Mouse (Mus musculus): ENCODE results near the gene Fyn. TPM values are rescaled to one million over a fixed set of nuclear protein-coding genes. Genes with fewer than 3 reads are reported as not detected.
A peak's percentile ranks its signal among the peaks of the same experiment; 100 is the strongest.

Gene Fyn
- total and polyA plus RNA-seq, 3 experiments = 14.9 to 42.4 (median 19.9) TPM

- peak; percentile 91 for DNase-seq (ENCODE audit: extremely low read depth)
Measured at GRCm38 (mm10) chr10:39612989-39613831, 244.6 kb downstream of the Fyn start.

GRCm38 (mm10) chr10:39613973-39614372, 245.3 kb downstream of the Fyn start:
- Histone ChIP-seq H3K79me2 (replicated peaks; ENCODE audit: control insufficient read depth, extremely low read depth, insufficient read depth, poor library complexity, severe bottlenecking) (peaks cover 11% of the 10 kb centered on the region), H3K4me2 (ENCODE audit: insufficient read depth, low read depth, poor library complexity, severe bottlenecking) (peak overlapping the region; percentile 95), H3K9me3 (replicated peaks; ENCODE audit: low read length) (peaks cover under 1% of the 10 kb centered on the region), H3K4me3 (replicated peaks in 1 of 3; ENCODE audit: low read depth in 2 of 3, low read length in 2 of 3, poor library complexity in 1 of 3) (peak overlapping the region; percentile 44 to 67 (median 57)), H3K27me3 (replicated peaks) (no peaks in the 10 kb centered on the region), H3K36me3 (replicated peaks in 1 of 2; ENCODE audit: control insufficient read depth in 1 of 2, insufficient read depth in 1 of 2, low read length in 1 of 2) (peaks cover 19 to 35% of the 10 kb centered on the region in 2 experiments), H3K9ac (ENCODE audit: insufficient read depth, low read depth) (peak overlapping the region; percentile 50), H3K4me1 (ENCODE audit: control insufficient read depth in 1 of 2, insufficient read depth in 2 of 2) (peaks cover 5 to 38% of the 10 kb centered on the region in 2 experiments), H3K27ac (ENCODE audit: insufficient read depth, low read depth) (no peak overlapping the region)
- in situ Hi-C loops (cut with MboI; ENCODE audit: low pct_ligation_motif_present, low pct_unique_long_range_greater_than_20kb, low sequenced_read_pairs) (no loop called here), dilution Hi-C loops (cut with MboI; ENCODE audit: extremely low pct_ligation_motif_present, extremely low pct_unique_long_range_greater_than_20kb, low sequenced_read_pairs) (no loop called here)
- DNase-seq (ENCODE audit: extremely low read depth) = no peak
- TF ChIP-seq POLR2A (IDR thresholded peaks at IDR 0.05; ENCODE audit: low read depth, low read length) (no peak), CHD1 (IDR thresholded peaks at IDR 0.05; ENCODE audit: low read depth, low read length) (no peak), MAFK (IDR thresholded peaks at IDR 0.05; ENCODE audit: insufficient replicate concordance, low read length) (no peak), MYC (IDR thresholded peaks at IDR 0.05; ENCODE audit: low read depth, low read length) (no peak), EP300 (IDR thresholded peaks at IDR 0.05; ENCODE audit: low read length) (no peak), USF1 (IDR thresholded peaks at IDR 0.05; ENCODE audit: low read depth, low read length) (no peak), E2F4 (IDR thresholded peaks at IDR 0.05; ENCODE audit: insufficient replicate concordance, low read depth, low read length) (no peak), SMC3 (IDR thresholded peaks at IDR 0.05; ENCODE audit: low read depth, low read length) (no peak), USF2 (conservative IDR thresholded peaks at IDR 0.05; ENCODE audit: low read depth, low read length) (no peak), HCFC1 (IDR thresholded peaks at IDR 0.05; ENCODE audit: low read depth, low read length) (no peak), MEF2A (IDR thresholded peaks at IDR 0.05; ENCODE audit: borderline replicate concordance, low read depth, low read length) (no peak), MAZ (IDR thresholded peaks at IDR 0.05; ENCODE audit: low read depth, low read length) (no peak), MXI1 (IDR thresholded peaks at IDR 0.05; ENCODE audit: low read depth, low read length) (no peak), ETS1 (conservative IDR thresholded peaks at IDR 0.05; ENCODE audit: low read depth, low read length) (no peak), BHLHE40 (IDR thresholded peaks at IDR 0.05; ENCODE audit: low read depth, low read length) (no peak), GABPA (IDR thresholded peaks at IDR 0.05; ENCODE audit: insufficient replicate concordance, low read depth, low read length) (no peak), ELF1 (IDR thresholded peaks at IDR 0.05; ENCODE audit: low read depth, low read length) (no peak), POLR2AphosphoS2 (IDR thresholded peaks at IDR 0.05; ENCODE audit: low read depth, low read length) (no peak), JUND (conservative IDR thresholded peaks at IDR 0.05; ENCODE audit: low read depth, low read length) (no peak)

More at GRCm38 (mm10) chr10:39612989-39613831, 244.6 kb downstream of the Fyn start:
- dilution Hi-C loops (cut with MboI; ENCODE audit: extremely low pct_ligation_motif_present, extremely low pct_unique_long_range_greater_than_20kb, low sequenced_read_pairs) = no loop called here
- H3K4me2 ChIP-seq (ENCODE audit: insufficient read depth, low read depth, poor library complexity, severe bottlenecking) = peak overlapping the region; percentile 95; the same call in 1 of the 2 replicates
- H3K4me1 ChIP-seq (ENCODE audit: control insufficient read depth in 1 of 2, insufficient read depth in 2 of 2) = peaks cover 5 to 38% of the 10 kb centered on the region in 2 experiments
- H3K9me3 ChIP-seq (replicated peaks; ENCODE audit: low read length) = peaks cover 3% of the 10 kb centered on the region
- H3K36me3 ChIP-seq (replicated peaks in 1 of 2; ENCODE audit: control insufficient read depth in 1 of 2, insufficient read depth in 1 of 2, low read length in 1 of 2) = peaks cover 17 to 30% of the 10 kb centered on the region in 2 experiments
- peaks cover 11% of the 10 kb centered on the region for H3K79me2 ChIP-seq (replicated peaks; ENCODE audit: control insufficient read depth, extremely low read depth, insufficient read depth, poor library complexity, severe bottlenecking)
- H3K27ac ChIP-seq (ENCODE audit: insufficient read depth, low read depth) = peak overlapping the region; percentile 84
- in situ Hi-C loops (cut with MboI; ENCODE audit: low pct_ligation_motif_present, low pct_unique_long_range_greater_than_20kb, low sequenced_read_pairs) = no loop called here
- H3K27me3 ChIP-seq (replicated peaks) = no peaks in the 10 kb centered on the region
- TF ChIP-seq PAX5 (IDR thresholded peaks at IDR 0.05; ENCODE audit: low read length) = no peak
- TF ChIP-seq TCF12 (IDR thresholded peaks at IDR 0.05; ENCODE audit: low read depth, low read length) = peak; percentile 78
- TF ChIP-seq HCFC1 (IDR thresholded peaks at IDR 0.05; ENCODE audit: low read depth, low read length) = peak; percentile 58
- 0 out of 2 replicates have a peak, but pooled peaks have one; percentile 33 for TF ChIP-seq MAX (IDR thresholded peaks at IDR 0.05; ENCODE audit: low read length)
- peak; percentile 85 for TF ChIP-seq POLR2A (IDR thresholded peaks at IDR 0.05; ENCODE audit: low read depth, low read length)
- no peak for TF ChIP-seq ZKSCAN1 (IDR thresholded peaks at IDR 0.05; ENCODE audit: borderline replicate concordance, low read depth, low read length)
- TF ChIP-seq IRF4 (IDR thresholded peaks at IDR 0.05; ENCODE audit: low read depth, low read length) = peak; percentile 42
- TF ChIP-seq MEF2A (IDR thresholded peaks at IDR 0.05; ENCODE audit: borderline replicate concordance, low read depth, low read length) = peak; percentile 82
- TF ChIP-seq USF2 (conservative IDR thresholded peaks at IDR 0.05; ENCODE audit: low read depth, low read length) = no peak
- TF ChIP-seq ETS1 (conservative IDR thresholded peaks at IDR 0.05; ENCODE audit: low read depth, low read length) = peak; percentile 68
- no peak for TF ChIP-seq SMC3 (IDR thresholded peaks at IDR 0.05; ENCODE audit: low read depth, low read length)
- TF ChIP-seq ELF1 (IDR thresholded peaks at IDR 0.05; ENCODE audit: low read depth, low read length) = peak; percentile 89
- peak; percentile 87 for TF ChIP-seq NELFE (IDR thresholded peaks at IDR 0.05; ENCODE audit: low read depth, low read length)
- TF ChIP-seq KAT2A (IDR thresholded peaks at IDR 0.05; ENCODE audit: insufficient replicate concordance, low read length) = 0 out of 2 replicates have a peak, but pooled peaks have one; percentile 37
- peak; percentile 61 for TF ChIP-seq BHLHE40 (IDR thresholded peaks at IDR 0.05; ENCODE audit: low read depth, low read length)
- no peak for TF ChIP-seq GABPA (IDR thresholded peaks at IDR 0.05; ENCODE audit: insufficient replicate concordance, low read depth, low read length)
- TF ChIP-seq CHD1 (IDR thresholded peaks at IDR 0.05; ENCODE audit: low read depth, low read length) = peak; percentile 63; the same call in 1 of the 2 replicates
- TF ChIP-seq ZMIZ1 (IDR thresholded peaks at IDR 0.05; ENCODE audit: low read depth, low read length) = peak; percentile 85
- 0 out of 2 replicates have a peak, but pooled peaks have one; percentile 62 for TF ChIP-seq MXI1 (IDR thresholded peaks at IDR 0.05; ENCODE audit: low read depth, low read length)
- peak; percentile 31; the same call in 1 of the 2 replicates for TF ChIP-seq MYC (IDR thresholded peaks at IDR 0.05; ENCODE audit: low read depth, low read length)
- peak; percentile 65; the same call in 1 of the 2 replicates for TF ChIP-seq POLR2AphosphoS2 (IDR thresholded peaks at IDR 0.05; ENCODE audit: low read depth, low read length)
- TF ChIP-seq TBP (conservative IDR thresholded peaks at IDR 0.05; ENCODE audit: low read depth, low read length) = peak; percentile 84
- peak; percentile 80 for TF ChIP-seq RCOR1 (conservative IDR thresholded peaks at IDR 0.05; ENCODE audit: low read depth, low read length)
- no peak for TF ChIP-seq JUN (IDR thresholded peaks at IDR 0.05; ENCODE audit: insufficient read depth, low read depth, low read length)
- TF ChIP-seq E2F4 (IDR thresholded peaks at IDR 0.05; ENCODE audit: insufficient replicate concordance, low read depth, low read length) = no peak
- TF ChIP-seq MAFK (IDR thresholded peaks at IDR 0.05; ENCODE audit: insufficient replicate concordance, low read length) = no peak
- TF ChIP-seq SIN3A (IDR thresholded peaks at IDR 0.05; ENCODE audit: low read length) = peak; percentile 80
- TF ChIP-seq UBTF (IDR thresholded peaks at IDR 0.05; ENCODE audit: low read depth, low read length) = peak; percentile 75
- peak; percentile 92 for TF ChIP-seq MAZ (IDR thresholded peaks at IDR 0.05; ENCODE audit: low read depth, low read length)
- peak; percentile 51 for TF ChIP-seq EP300 (IDR thresholded peaks at IDR 0.05; ENCODE audit: low read length)
- peak overlapping the region; percentile 62 to 84 (median 67) for H3K4me3 ChIP-seq (replicated peaks in 1 of 3; ENCODE audit: low read depth in 2 of 3, low read length in 2 of 3, poor library complexity in 1 of 3)
- H3K9ac ChIP-seq (ENCODE audit: insufficient read depth, low read depth) = peak overlapping the region; percentile 50
